Mouse (Mus musculus) embryo, embryonic 10.5 days (tissue): ENCODE results near the gene Anks1b.

Experiments
- DNase-seq: peaks from one replicate; pipeline ENCODE4 v3.0.0-alpha.2; 2015; ENCODE audit warnings: low spot score

The Anks1b gene

GRCm38 (mm10) chr10:90965671-90966315 lies 1092.5 kb downstream of the Anks1b start:
- no peak for DNase-seq

GRCm38 (mm10) chr10:90966821-90967220 lies 1093.5 kb downstream of the Anks1b start:
- DNase-seq = no peak

- no peak for DNase-seq
Observed at GRCm38 (mm10) chr10:90968247-90968646, 1094.9 kb downstream of the Anks1b start.

- peak; percentile 46 for DNase-seq
Observed at GRCm38 (mm10) chr10:90969355-90970174, 1096.3 kb downstream of the Anks1b start.

GRCm38 (mm10) chr10:90970560-90970959 lies 1097.3 kb downstream of the Anks1b start:
- peak; percentile 47 for DNase-seq

GRCm38 (mm10) chr10:90974084-90974483 lies 1100.8 kb downstream of the Anks1b start:
- DNase-seq = no peak

GRCm38 (mm10) chr10:90974491-90974890 lies 1101.2 kb downstream of the Anks1b start:
- DNase-seq = no peak

- no peak for DNase-seq
Observed at GRCm38 (mm10) chr10:90981811-90982210, 1108.5 kb downstream of the Anks1b start.

GRCm38 (mm10) chr10:90983046-90983445 lies 1109.7 kb downstream of the Anks1b start:
- no peak for DNase-seq

GRCm38 (mm10) chr10:90990340-90990739 lies 1117.0 kb downstream of the Anks1b start:
- no peak for DNase-seq

- no peak for DNase-seq
Observed at GRCm38 (mm10) chr10:90992237-90992636, 1118.9 kb downstream of the Anks1b start.

GRCm38 (mm10) chr10:90993869-90994268 lies 1120.6 kb downstream of the Anks1b start:
- DNase-seq = no peak

GRCm38 (mm10) chr10:90999899-91000298 lies 1126.6 kb downstream of the Anks1b start:
- DNase-seq = no peak

- no peak for DNase-seq
Observed at GRCm38 (mm10) chr10:91001421-91001820, 1128.1 kb downstream of the Anks1b start.

GRCm38 (mm10) chr10:91005858-91006538 lies 1132.7 kb downstream of the Anks1b start:
- DNase-seq = no peak
